Mouse (Mus musculus): ENCODE results near the gene Gm37240. TPM values are rescaled to one million over a fixed set of nuclear protein-coding genes. Genes with fewer than 3 reads are reported as not detected.

Gm37240 gene
- polyA plus RNA-seq, 1 experiment from 2014 or later, result 8.9 TPM

DNA sequence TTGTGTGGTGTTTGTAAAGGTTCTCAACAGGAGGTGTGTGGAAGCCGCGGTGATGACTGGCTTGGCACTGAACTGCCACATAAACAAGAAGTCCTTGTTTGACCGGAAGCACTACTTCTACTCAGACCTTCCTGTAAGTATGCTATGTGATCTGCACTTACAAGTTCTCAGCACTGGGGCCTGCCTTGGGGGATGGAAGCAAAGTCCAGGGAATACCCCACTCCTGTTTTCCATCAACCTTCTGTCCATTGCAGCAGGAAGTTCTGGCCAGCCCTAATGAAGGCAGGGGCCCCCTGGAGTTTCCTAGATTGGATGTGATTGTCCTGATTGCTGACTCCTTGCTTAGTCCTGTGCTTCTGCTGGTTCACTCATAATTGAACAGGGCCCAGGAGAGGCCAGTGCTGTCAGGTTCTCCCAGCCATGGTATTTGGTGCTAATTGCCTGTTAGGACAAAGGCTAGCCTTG lies 285.4 kb downstream of the Gm37240 start:
- Histone ChIP-seq H3K4me2 (no peak overlapping the region), H3K4me1 (no peaks in the 10 kb centered on the region), H3K27me3 (no peaks in the 10 kb centered on the region), H3K9me3 (replicated peaks) (no peaks in the 10 kb centered on the region), H3K9ac (no peak overlapping the region), H3K36me3 (no peaks in the 10 kb centered on the region; the same call in 1 of the 2 replicates), H3K27ac (no peak overlapping the region), H3K4me3 (replicated peaks) (no peak overlapping the region)
- ATAC-seq (replicated peaks; ENCODE audit: low FRiP score), result no peak
- WGBS, result 72% methylated on average over 3 of the region's 3 CpGs

DNA sequence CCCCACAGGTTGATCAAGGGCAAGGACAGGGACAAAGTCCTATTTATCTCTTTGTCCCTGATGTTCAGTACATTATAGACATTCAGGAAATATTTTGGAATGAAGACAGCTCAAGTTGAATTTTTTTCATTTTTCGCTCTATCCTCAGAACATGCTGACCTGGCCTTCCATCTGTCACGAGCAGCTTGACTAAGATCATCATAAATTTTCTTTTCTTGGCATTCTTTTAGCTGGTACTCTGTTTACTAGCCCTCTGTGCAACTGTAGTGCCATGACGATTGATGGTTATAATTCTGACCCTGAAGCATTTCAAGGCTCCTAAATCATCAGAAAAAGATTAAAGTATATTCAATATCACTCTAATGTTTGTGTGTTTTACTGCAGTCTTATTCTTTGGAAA lies 287.8 kb downstream of the Gm37240 start:
- no peak overlapping the region for H3K9ac ChIP-seq
- H3K4me1 ChIP-seq, result no peaks in the 10 kb centered on the region
- H3K36me3 ChIP-seq, result no peaks in the 10 kb centered on the region
- no peak for ATAC-seq (replicated peaks; ENCODE audit: low FRiP score)
- no peaks in the 10 kb centered on the region for H3K9me3 ChIP-seq (replicated peaks)
- H3K4me2 ChIP-seq, result no peak overlapping the region
- no peaks in the 10 kb centered on the region for H3K27me3 ChIP-seq
- 76% methylated on average over 3 of the region's 3 CpGs for WGBS
- no peak overlapping the region for H3K4me3 ChIP-seq (replicated peaks)
- H3K27ac ChIP-seq, result no peak overlapping the region

DNA sequence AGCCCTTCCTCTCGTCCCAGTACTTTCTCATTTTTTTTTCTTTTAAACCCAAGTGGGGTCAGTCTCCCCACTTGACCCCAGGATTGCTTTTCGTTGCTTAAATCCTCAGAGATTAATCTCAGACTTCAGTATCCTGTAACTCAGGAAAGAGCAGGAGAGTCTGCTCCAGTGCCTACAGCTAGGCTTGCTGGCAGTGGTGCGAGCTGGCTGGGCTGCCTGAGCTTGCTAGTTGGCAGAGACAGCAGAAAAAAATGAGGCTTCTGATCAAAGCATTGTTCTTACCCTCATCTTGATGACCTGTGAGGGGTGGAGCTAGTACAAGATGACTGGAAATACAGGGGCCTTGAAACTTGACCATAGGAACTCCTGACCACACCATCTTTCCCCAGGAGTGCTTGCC lies 292.9 kb downstream of the Gm37240 start:
- Histone ChIP-seq H3K4me2 (no peak overlapping the region), H3K9me3 (replicated peaks) (no peaks in the 10 kb centered on the region), H3K27me3 (no peaks in the 10 kb centered on the region), H3K4me1 (no peaks in the 10 kb centered on the region), H3K9ac (no peak overlapping the region), H3K4me3 (replicated peaks) (no peak overlapping the region), H3K36me3 (0 out of 2 replicates have a peak, but pooled peaks cover 6% of the 10 kb centered on the region), H3K27ac (no peak overlapping the region)
- WGBS, result 44% methylated on average over 3 of the region's 3 CpGs
- ATAC-seq (replicated peaks; ENCODE audit: low FRiP score), result no peak

DNA sequence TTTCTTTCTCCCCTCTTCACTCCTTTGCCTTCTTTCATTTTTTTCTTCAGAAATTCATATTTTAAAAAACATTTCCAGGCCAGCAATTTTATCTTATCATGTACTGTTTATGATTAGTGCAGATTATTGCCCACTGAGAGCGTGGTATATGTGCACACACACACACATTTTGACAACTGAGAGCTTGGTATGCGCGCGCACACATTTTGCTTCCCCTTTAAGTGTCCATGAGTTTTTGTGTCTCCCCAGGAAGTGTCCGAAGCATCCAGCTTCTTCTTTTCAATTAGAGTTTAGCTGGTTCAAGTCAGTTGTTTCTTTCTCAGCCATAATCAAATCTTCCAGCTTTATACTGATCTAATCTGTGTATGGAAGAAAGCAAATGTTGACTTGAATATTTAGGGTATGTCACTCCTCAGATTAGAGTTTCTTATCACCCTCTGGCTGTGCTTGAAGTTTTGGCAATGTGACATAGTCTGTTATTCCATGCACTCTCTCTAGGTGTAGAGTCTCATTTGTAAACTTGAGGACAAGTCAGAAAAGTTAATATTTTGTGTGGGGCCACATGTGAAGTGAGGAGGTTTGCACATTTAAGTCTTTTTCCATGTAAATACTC lies 294.6 kb downstream of the Gm37240 start:
- H3K27ac ChIP-seq, result no peak overlapping the region
- no peak for ATAC-seq (replicated peaks; ENCODE audit: low FRiP score)
- WGBS, result 92% methylated on average over 5 of the region's 5 CpGs
- H3K4me1 ChIP-seq, result no peaks in the 10 kb centered on the region
- 0 out of 2 replicates have a peak, but pooled peaks cover 6% of the 10 kb centered on the region for H3K36me3 ChIP-seq
- H3K4me2 ChIP-seq, result no peak overlapping the region
- no peak overlapping the region for H3K9ac ChIP-seq
- no peaks in the 10 kb centered on the region for H3K9me3 ChIP-seq (replicated peaks)
- H3K4me3 ChIP-seq (replicated peaks), result no peak overlapping the region
- no peaks in the 10 kb centered on the region for H3K27me3 ChIP-seq

DNA sequence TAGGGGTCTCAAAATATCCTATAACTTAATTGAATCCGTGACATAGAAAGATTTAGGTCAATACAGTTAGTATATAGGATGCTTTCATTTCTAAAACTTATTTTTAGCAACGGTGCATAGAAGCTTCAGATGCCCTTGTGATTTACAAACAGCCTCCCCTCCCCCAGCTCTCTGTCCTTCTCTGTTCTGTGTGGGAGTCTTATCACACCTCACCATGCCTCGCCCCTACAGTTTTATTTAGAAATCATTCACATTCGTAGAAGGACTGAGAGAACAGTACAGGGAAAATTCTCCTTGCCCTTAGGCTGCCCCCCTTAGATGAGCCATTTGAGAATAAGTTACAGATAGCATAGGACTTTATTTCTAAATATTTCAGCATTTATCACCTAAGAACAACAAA lies 295.3 kb downstream of the Gm37240 start:
- H3K27ac ChIP-seq, result no peak overlapping the region
- H3K4me2 ChIP-seq, result no peak overlapping the region
- H3K4me1 ChIP-seq, result no peaks in the 10 kb centered on the region
- 64% methylated on average over 4 of the region's 4 CpGs for WGBS
- H3K27me3 ChIP-seq, result no peaks in the 10 kb centered on the region
- 0 out of 2 replicates have a peak, but pooled peaks cover 6% of the 10 kb centered on the region for H3K36me3 ChIP-seq
- no peaks in the 10 kb centered on the region for H3K9me3 ChIP-seq (replicated peaks)
- no peak for ATAC-seq (replicated peaks; ENCODE audit: low FRiP score)
- H3K9ac ChIP-seq, result no peak overlapping the region
- H3K4me3 ChIP-seq (replicated peaks), result no peak overlapping the region

DNA sequence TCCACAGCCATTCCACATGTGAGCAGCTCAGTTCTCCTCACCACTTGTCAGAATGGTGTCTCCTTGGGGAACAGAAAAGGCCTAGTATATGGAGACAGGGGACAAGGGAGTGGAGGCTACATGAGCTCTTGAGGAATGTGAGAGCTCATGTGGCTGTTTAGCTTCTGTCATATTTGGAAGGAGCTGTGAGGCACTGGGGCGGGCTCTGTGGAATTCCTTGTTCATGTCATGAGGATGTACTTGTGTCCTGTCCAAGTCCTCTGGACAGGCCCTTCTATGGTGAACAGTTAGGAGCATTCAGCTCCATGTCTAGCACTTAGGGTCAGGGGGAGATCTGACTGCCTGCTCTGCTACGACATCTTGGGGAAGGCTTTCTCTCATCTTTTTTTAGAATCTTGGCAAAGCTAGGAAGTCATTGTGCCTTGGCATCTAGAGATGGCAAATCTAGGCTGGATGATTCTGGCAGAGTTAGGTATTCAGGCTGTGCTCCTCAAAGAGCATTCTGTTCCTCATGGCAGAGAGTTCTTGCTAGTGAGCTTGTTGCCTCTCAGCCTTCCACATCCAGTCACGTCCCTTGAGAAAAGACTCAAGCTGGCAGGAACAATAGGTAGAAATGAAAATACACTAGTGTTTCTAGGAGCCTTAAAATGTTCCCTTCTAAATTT lies 297.1 kb downstream of the Gm37240 start:
- Histone ChIP-seq H3K27ac (no peak overlapping the region), H3K27me3 (no peaks in the 10 kb centered on the region), H3K4me1 (no peaks in the 10 kb centered on the region), H3K36me3 (0 out of 2 replicates have a peak, but pooled peaks cover 6% of the 10 kb centered on the region), H3K4me2 (no peak overlapping the region), H3K9me3 (replicated peaks) (no peaks in the 10 kb centered on the region), H3K9ac (no peak overlapping the region), H3K4me3 (replicated peaks) (no peak overlapping the region)
- no peak for ATAC-seq (replicated peaks; ENCODE audit: low FRiP score)
- WGBS, result 92% methylated on average over 3 of the region's 3 CpGs

DNA sequence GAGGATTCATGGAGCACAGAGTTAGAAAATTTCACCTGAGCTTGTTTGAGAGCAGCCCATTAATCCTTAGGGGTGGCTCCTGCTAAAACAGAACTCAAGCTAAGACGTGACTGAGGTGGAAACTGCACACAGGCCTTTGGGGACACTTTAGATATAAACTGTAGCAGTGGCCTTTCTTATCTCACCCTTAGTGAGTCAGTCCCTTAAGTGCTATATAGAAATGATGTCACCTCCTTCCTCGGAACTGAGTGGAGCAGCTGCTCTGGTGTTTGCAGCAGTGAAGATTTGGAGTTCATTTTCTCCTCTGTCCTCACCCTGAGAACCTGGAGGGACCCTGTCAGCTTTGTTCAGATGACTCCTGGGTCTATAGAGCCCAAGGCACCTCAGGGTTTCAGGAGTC lies 298.6 kb downstream of the Gm37240 start:
- no peak overlapping the region for H3K27ac ChIP-seq

DNA sequence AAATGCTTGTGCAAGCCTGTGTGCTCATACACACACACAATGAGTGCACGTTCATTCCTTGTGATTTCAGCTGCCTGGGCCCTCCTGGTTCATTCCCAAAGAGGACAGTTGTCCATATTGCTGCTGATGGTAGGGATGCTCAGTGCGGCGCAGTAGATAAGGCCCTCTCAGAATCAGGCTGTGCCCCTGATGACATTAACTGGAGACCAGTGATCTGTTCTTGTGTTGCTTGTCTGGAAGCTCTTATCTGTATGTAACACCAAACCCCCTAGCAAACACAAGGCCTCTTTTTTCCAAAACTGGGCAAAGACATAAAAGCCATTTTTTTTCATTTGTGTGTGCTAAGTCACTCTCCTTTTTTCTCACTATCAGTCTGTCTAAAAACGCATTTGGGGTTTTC lies 302.4 kb downstream of the Gm37240 start:
- ATAC-seq (replicated peaks; ENCODE audit: low FRiP score), result no peak
- Histone ChIP-seq H3K27ac (no peak overlapping the region), H3K36me3 (0 out of 2 replicates have a peak, but pooled peaks cover 6% of the 10 kb centered on the region), H3K9me3 (replicated peaks) (no peaks in the 10 kb centered on the region), H3K4me3 (replicated peaks) (no peak overlapping the region), H3K4me2 (no peak overlapping the region), H3K9ac (no peak overlapping the region), H3K27me3 (no peaks in the 10 kb centered on the region), H3K4me1 (no peaks in the 10 kb centered on the region)
- 87% methylated on average over 4 of the region's 4 CpGs for WGBS

More for the DNA sequence above, 298.6 kb downstream of the Gm37240 start:
- H3K9ac ChIP-seq, result no peak overlapping the region
- 51% methylated on average over 2 of the region's 2 CpGs for WGBS
- no peak for ATAC-seq (replicated peaks; ENCODE audit: low FRiP score)
- no peak overlapping the region for H3K4me3 ChIP-seq (replicated peaks)
- H3K27me3 ChIP-seq, result no peaks in the 10 kb centered on the region
- H3K36me3 ChIP-seq, result 0 out of 2 replicates have a peak, but pooled peaks cover 10% of the 10 kb centered on the region
- H3K4me1 ChIP-seq, result no peaks in the 10 kb centered on the region
- H3K4me2 ChIP-seq, result no peak overlapping the region
- H3K9me3 ChIP-seq (replicated peaks), result no peaks in the 10 kb centered on the region

DNA sequence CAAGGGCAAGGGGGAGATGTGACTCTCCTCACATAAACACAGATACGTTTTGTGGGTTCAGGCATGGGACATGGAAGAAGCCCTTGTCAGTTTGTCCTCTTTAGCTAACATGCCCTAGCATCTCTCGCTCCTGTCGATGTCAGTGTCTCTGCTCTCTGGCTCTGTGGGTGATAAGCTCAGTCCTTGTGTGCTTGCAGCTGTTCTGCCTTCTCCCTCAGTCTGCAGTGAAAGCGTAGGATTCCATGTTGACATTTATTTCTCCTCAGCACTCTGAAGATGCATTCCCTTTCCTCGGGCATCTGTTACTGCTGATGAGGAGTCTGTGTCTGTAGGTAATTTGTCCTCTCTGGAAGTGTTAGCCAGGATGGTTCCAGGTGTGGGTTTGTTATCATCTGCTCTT lies 304.1 kb downstream of the Gm37240 start:
- ATAC-seq (replicated peaks; ENCODE audit: low FRiP score), result no peak
- no peak overlapping the region for H3K4me3 ChIP-seq (replicated peaks)
- H3K36me3 ChIP-seq, result 0 out of 2 replicates have a peak, but pooled peaks cover 4% of the 10 kb centered on the region
- H3K9ac ChIP-seq, result no peak overlapping the region
- no peak overlapping the region for H3K27ac ChIP-seq
- WGBS, result 84% methylated on average over 5 of the region's 5 CpGs
- no peaks in the 10 kb centered on the region for H3K9me3 ChIP-seq (replicated peaks)
- H3K4me1 ChIP-seq, result no peaks in the 10 kb centered on the region
- H3K4me2 ChIP-seq, result no peak overlapping the region
- H3K27me3 ChIP-seq, result no peaks in the 10 kb centered on the region

DNA sequence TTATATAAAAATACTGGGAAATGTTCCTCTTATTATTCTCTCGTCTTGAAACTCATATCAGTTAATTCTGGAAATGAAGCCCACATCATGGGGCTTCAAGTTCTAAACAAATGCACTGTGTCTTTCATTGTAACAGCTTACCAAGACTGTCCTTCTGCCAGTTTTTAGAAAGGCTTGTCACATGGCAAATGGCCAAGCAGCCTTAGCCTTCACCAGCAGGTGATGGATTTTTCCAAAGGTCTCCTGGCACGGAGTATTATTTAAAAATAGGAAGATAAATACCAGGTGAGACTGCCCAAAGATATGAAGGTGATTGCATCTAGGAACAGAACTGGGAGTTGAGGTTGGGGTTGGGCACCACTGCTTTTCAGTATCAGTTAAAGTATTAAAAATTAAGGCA lies 304.6 kb downstream of the Gm37240 start:
- no peak overlapping the region for H3K4me2 ChIP-seq
- no peak for ATAC-seq (replicated peaks; ENCODE audit: low FRiP score)
- H3K27ac ChIP-seq, result no peak overlapping the region
- no peak overlapping the region for H3K9ac ChIP-seq
- H3K9me3 ChIP-seq (replicated peaks), result no peaks in the 10 kb centered on the region
- 75% methylated on average over 2 of the region's 2 CpGs for WGBS
- no peaks in the 10 kb centered on the region for H3K4me1 ChIP-seq
- 0 out of 2 replicates have a peak, but pooled peaks cover 4% of the 10 kb centered on the region for H3K36me3 ChIP-seq
- H3K27me3 ChIP-seq, result no peaks in the 10 kb centered on the region
- H3K4me3 ChIP-seq (replicated peaks), result no peak overlapping the region

DNA sequence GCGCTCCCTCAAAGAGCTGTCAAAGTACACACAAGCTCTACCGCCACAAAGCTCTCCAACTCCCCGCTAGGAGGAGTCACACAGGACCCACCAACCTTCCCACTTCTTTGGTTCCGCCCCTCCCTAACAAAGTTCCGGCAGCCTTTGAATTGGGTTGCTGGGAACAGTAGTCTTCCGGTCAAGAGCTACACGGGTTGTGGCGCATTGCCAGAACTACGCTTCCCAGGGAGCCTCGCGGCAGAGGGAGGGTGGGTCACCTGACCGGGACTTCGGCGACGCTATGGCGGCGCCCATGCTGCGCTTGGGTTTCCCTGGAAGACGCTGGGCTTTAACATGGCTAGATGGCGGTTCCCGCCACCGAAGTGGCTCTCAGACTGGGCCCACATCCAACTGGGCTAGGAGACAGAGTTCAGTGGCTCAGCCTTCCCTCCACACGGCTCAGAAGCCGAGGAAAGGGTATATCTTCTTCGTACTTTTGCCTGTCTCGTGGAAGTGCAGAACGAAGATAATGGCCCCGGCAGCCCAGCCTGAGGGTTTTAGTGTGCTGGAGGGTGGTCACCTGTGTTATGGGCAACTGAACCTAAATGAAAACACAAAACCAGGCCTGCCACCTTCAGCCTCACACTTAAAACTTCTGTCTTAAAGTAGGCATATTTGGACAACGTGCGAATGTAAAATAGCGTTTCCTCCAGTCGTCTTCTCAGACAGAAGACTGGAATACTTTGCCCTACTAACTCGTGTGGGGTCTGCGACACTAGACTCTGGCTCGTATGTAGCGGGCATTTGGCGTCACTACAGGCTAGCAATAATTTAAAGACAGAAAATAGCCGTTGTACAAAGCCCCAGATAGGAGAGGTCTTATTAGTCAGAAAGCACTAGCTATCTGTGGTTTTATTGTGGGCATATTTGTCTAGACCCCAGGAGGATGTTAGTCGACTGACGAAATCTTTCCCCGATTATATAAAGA lies 313.2 kb downstream of the Gm37240 start, which contains the start of gene Gatb:
Gene Gatb, plus strand, starts transcription at position 256 of the 967 bp plus-strand sequence.
- Histone ChIP-seq H3K9me3 (replicated peaks) (no peaks in the 10 kb centered on the region), H3K4me2 (peak within 1 kb of the TSS; percentile 83), H3K27ac (peak within 1 kb of the TSS; percentile 63), H3K9ac (peak within 1 kb of the TSS; percentile 73), H3K36me3 (no peaks in the 10 kb centered on the region), H3K4me1 (peaks cover 7% of the 10 kb centered on the region; the same call in 1 of the 2 replicates), H3K4me3 (replicated peaks) (peak within 1 kb of the TSS; percentile 74), H3K27me3 (no peaks in the 10 kb centered on the region)
- 3% methylated on average over 41 of the region's 41 CpGs for WGBS
- peak; percentile 100 for ATAC-seq (replicated peaks; ENCODE audit: low FRiP score)
